Mouse (Mus musculus) subcutaneous adipose tissue, adult 2 months (tissue): ENCODE results near the gene Cdhr5. TPM values are rescaled to one million over a fixed set of nuclear protein-coding genes. Genes with fewer than 3 reads are reported as not detected.

ENCODE experiments used
- polyA plus RNA-seq: library from polyadenylated mRNA; depleted of rRNA; stranded (reverse); fragments of >200 nt; gene quantifications from 2 replicates; pipeline ENCODE4 v1.2.3, GENCODE M21; 2012; ENCODE audit warnings: low replicate concordance; rRNA removed

The Cdhr5 gene
- 0.13 and 0.35 TPM in 2 replicates for polyA plus RNA-seq

GRCm38 (mm10) chr7:141276546-141276945, at the start of gene Cdhr5:
Cdhr5 (minus strand) TSS chr7:141276786.

DNA sequence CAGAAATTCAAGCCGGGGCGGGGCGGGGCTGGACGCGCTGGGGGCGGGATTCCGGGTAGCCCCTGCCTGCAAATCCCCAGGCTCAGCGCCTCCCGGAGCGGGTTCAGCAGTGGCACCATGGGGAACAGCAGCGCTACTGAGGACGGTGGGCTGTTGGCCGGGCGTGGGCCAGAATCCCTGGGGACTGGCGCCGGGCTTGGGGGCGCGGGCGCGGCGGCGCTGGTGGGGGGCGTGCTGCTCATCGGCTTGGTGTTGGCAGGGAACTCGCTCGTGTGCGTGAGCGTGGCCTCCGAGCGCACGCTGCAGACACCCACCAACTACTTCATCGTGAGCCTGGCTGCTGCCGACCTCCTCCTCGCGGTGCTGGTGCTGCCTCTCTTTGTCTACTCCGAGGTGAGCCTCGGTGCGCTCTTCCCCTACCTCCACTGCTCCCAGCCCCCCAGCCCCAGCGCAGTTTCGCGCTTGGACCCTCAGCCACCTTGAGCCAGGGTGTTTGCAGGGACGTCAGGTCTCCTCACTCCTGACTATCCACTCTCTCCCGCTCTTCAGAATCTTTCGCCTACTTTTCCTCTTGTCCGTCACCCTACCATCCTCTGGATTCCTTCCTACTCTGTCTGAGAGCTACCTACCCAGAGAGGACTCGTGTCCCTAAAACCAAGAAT, 15.5 kb upstream of the Cdhr5 start, which contains the start of gene Drd4:
Gene Drd4, plus strand, starts transcription at position 86 of the 662 bp plus-strand sequence.

GRCm38 (mm10) chr7:141278766-141279590, 2.4 kb upstream of the Cdhr5 start, which contains the start of gene Sct:
Sct (minus strand) TSS chr7:141279133.

GRCm38 (mm10) chr7:141265739-141266561, 10.6 kb downstream of the Cdhr5 start, which contains the start of gene Irf7:
Irf7 (minus strand) TSS chr7:141266481.

DNA sequence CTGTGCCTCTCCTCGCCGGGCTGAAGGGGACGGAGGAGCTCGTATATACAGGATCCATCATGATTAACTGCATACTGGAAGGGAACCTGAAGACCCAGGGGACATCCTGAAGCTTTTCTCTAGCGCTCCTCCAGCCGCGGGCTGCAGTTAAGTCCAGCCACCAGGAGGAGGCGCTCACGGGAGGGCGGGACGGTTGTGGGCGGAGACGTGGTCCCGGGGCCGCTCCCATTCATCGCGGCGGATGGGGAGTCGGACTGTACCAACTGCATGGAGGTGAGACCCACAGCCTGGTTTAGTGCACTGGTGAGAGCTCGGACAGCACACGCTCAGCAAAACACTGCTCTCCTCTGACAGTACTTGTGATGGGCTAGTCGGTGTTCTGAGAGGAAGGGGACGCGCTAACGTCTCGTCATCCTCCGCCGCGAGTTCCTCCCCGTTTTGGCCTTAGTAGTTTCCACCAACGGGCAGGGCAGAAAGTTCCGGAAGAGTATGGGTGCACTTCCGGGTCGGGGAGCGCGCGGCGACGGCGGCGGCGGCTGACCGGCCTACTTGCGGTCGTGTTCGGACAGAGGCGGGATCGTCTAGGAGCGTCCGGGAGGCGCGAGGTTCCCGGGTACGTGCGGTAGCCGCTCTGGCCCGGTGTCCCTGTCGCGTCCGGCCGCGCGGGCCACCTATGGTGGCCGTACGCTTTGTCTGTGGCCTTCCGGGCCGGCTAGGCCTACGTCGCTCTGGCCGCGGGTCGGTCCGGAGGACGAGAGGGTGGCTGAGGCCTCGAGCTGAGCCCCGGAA, 48.1 kb downstream of the Cdhr5 start, which contains the start of gene Phrf1:
Gene Phrf1, plus strand, starts transcription at position 506 of the 789 bp plus-strand sequence.

Other genes starting within 250 kb of the Cdhr5 start
- gene Gm17387, start 247.7 kb downstream of the Cdhr5 start, polyA plus RNA-seq = not detected in 2 replicates
- 0.26 and 5.6 TPM in 2 replicates for gene B4galnt4, start 215.7 kb downstream of the Cdhr5 start, polyA plus RNA-seq
- 1.7 and 14.7 TPM in 2 replicates for gene Pkp3, start 198.6 kb downstream of the Cdhr5 start, polyA plus RNA-seq
- 21.2 and 25.3 TPM in 2 replicates for gene Sigirr, start 176.2 kb downstream of the Cdhr5 start, polyA plus RNA-seq
- gene Ano9, start 159.0 kb downstream of the Cdhr5 start, polyA plus RNA-seq = 0.20 and 11.9 TPM in 2 replicates
- 44.6 and 49.3 TPM in 2 replicates for gene Ptdss2, start 154.4 kb downstream of the Cdhr5 start, polyA plus RNA-seq
- gene Rnh1, start 103.9 kb downstream of the Cdhr5 start, polyA plus RNA-seq = 139 and 202 TPM in 2 replicates
- gene Hras, start 82.8 kb downstream of the Cdhr5 start, polyA plus RNA-seq = 82.4 and 82.9 TPM in 2 replicates
- gene Lrrc56, start 82.6 kb downstream of the Cdhr5 start, polyA plus RNA-seq = 6.6 and 7.6 TPM in 2 replicates
- gene Lmntd2, start 62.7 kb downstream of the Cdhr5 start, polyA plus RNA-seq = 0.26 and 3.7 TPM in 2 replicates
- 8.8 and 33.1 TPM in 2 replicates for gene Rassf7, start 60.9 kb downstream of the Cdhr5 start, polyA plus RNA-seq
- gene Phrf1, start 48.0 kb downstream of the Cdhr5 start, polyA plus RNA-seq = 16.5 and 28.7 TPM in 2 replicates
- gene Irf7, start 10.3 kb downstream of the Cdhr5 start, polyA plus RNA-seq = 72.7 and 97.5 TPM in 2 replicates
- gene Sct, start 2.3 kb upstream of the Cdhr5 start, polyA plus RNA-seq = 1.4 and 1.8 TPM in 2 replicates
- gene Drd4, start 15.2 kb upstream of the Cdhr5 start, polyA plus RNA-seq = 0.09 TPM in 1 of 2 replicates, not detected in the other
- 19.0 and 35.2 TPM in 2 replicates for gene Deaf1, start 50.9 kb upstream of the Cdhr5 start, polyA plus RNA-seq
- 58.4 and 71.0 TPM in 2 replicates for gene Tmem80, start 51.0 kb upstream of the Cdhr5 start, polyA plus RNA-seq
- 20.1 and 30.8 TPM in 2 replicates for gene Eps8l2, start 62.1 kb upstream of the Cdhr5 start, polyA plus RNA-seq
- gene Taldo1, start 115.4 kb upstream of the Cdhr5 start, polyA plus RNA-seq = 446 and 750 TPM in 2 replicates
- 59.5 and 84.7 TPM in 2 replicates for gene Gatd1, start 137.3 kb upstream of the Cdhr5 start, polyA plus RNA-seq
- 0.97 and 1.7 TPM in 2 replicates for gene Cend1, start 152.7 kb upstream of the Cdhr5 start, polyA plus RNA-seq
- 134 and 159 TPM in 2 replicates for gene Slc25a22, start 161.1 kb upstream of the Cdhr5 start, polyA plus RNA-seq
- gene Pidd1, start 167.2 kb upstream of the Cdhr5 start, polyA plus RNA-seq = 9.8 and 14.5 TPM in 2 replicates
- gene Rplp2, start 170.6 kb upstream of the Cdhr5 start, polyA plus RNA-seq = 457 and 759 TPM in 2 replicates
- gene Pnpla2, start 178.4 kb upstream of the Cdhr5 start, polyA plus RNA-seq = 1,309 and 3,373 TPM in 2 replicates
- gene Cracr2b, start 184.3 kb upstream of the Cdhr5 start, polyA plus RNA-seq = 34.3 and 65.7 TPM in 2 replicates
- 617 and 1,187 TPM in 2 replicates for gene Cd151, start 190.6 kb upstream of the Cdhr5 start, polyA plus RNA-seq
- gene Polr2l, start 198.3 kb upstream of the Cdhr5 start, polyA plus RNA-seq = 63.9 and 76.4 TPM in 2 replicates
- gene Tspan4, start 198.5 kb upstream of the Cdhr5 start, polyA plus RNA-seq = 166 and 253 TPM in 2 replicates